Mouse (Mus musculus): ENCODE measurements at regions not wholly inside any gene's neighbourhood (a gene's known extent, or its start where the extent isn't known, plus 50 kb on each side); places are given as distances from the start of the nearest gene placed in this dataset.
A peak's percentile ranks its signal among the peaks of the same experiment; 100 is the strongest.

- TF ChIP-seq CTCF (conservative IDR thresholded peaks at IDR 0.05; ENCODE audit: low read length), result no peak
- TF ChIP-seq POU5F1 (IDR thresholded peaks at IDR 0.05; ENCODE audit: borderline replicate concordance, low read length), result no peak
- TF ChIP-seq NANOG (IDR thresholded peaks at IDR 0.05; ENCODE audit: borderline replicate concordance, low read length), result no peak
- H3K4me3 ChIP-seq (replicated peaks; ENCODE audit: low read length), result peak overlapping the region; percentile 35
Observed at GRCm38 (mm10) chr10:17237918-17238850, 484.8 kb upstream of the Cited2 start.

GRCm38 (mm10) chr10:17248270-17248669, 474.7 kb upstream of the Cited2 start:
- Histone ChIP-seq H3K4me3 (replicated peaks; ENCODE audit: low read length) (no peak overlapping the region), H3K4me1 (replicated peaks; ENCODE audit: low read depth, low read length) (no peaks in the 10 kb centered on the region), H3K36me3 (ENCODE audit: insufficient read depth, low read length) (no peaks in the 10 kb centered on the region), H3K27me3 (ENCODE audit: insufficient read depth, low read length) (no peaks in the 10 kb centered on the region), H3K9me3 (ENCODE audit: low read length) (no peaks in the 10 kb centered on the region)
- TF ChIP-seq NANOG (IDR thresholded peaks at IDR 0.05; ENCODE audit: borderline replicate concordance, low read length) (no peak), CTCF (conservative IDR thresholded peaks at IDR 0.05; ENCODE audit: low read length) (no peak), POU5F1 (IDR thresholded peaks at IDR 0.05; ENCODE audit: borderline replicate concordance, low read length) (no peak)

More at GRCm38 (mm10) chr10:17237918-17238850, 484.8 kb upstream of the Cited2 start:
- Histone ChIP-seq H3K27me3 (ENCODE audit: insufficient read depth, low read length) (no peaks in the 10 kb centered on the region), H3K4me1 (replicated peaks; ENCODE audit: low read depth, low read length) (peaks cover 63% of the 10 kb centered on the region), H3K9me3 (ENCODE audit: low read length) (no peaks in the 10 kb centered on the region), H3K36me3 (ENCODE audit: insufficient read depth, low read length) (no peaks in the 10 kb centered on the region)

GRCm38 (mm10) chr10:17253040-17253439, 470.0 kb upstream of the Cited2 start:
- Histone ChIP-seq H3K27me3 (ENCODE audit: insufficient read depth, low read length) (no peaks in the 10 kb centered on the region), H3K4me3 (replicated peaks; ENCODE audit: low read length) (no peak overlapping the region), H3K36me3 (ENCODE audit: insufficient read depth, low read length) (no peaks in the 10 kb centered on the region), H3K9me3 (ENCODE audit: low read length) (no peaks in the 10 kb centered on the region), H3K4me1 (replicated peaks; ENCODE audit: low read depth, low read length) (peaks cover 12% of the 10 kb centered on the region)
- TF ChIP-seq CTCF (conservative IDR thresholded peaks at IDR 0.05; ENCODE audit: low read length) (no peak), POU5F1 (IDR thresholded peaks at IDR 0.05; ENCODE audit: borderline replicate concordance, low read length) (no peak), NANOG (IDR thresholded peaks at IDR 0.05; ENCODE audit: borderline replicate concordance, low read length) (no peak)

DNA sequence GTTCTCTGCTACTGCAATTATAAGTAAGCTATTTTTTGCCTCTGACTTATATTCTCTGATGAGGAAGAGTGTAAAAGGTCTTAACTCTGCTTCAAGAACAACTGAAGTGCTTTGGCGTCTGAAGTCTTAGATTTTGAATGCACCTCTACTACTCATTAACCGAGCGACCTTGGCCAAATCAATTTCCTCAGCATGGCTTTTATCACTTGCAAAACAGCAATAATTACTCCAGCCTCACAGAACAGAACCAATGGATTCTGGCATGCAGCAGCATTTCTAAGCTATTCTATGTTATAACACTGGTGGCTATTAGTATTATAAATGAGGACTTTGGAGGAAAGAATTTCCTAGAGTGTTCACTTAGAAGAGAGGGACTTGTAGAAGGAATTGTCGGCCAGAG, 462.9 kb upstream of the Cited2 start:
- Histone ChIP-seq H3K9me3 (ENCODE audit: low read length) (peaks cover 25% of the 10 kb centered on the region), H3K4me1 (replicated peaks; ENCODE audit: low read depth, low read length) (peaks cover 2% of the 10 kb centered on the region; the same call in 1 of the 2 replicates), H3K36me3 (ENCODE audit: insufficient read depth, low read length) (no peaks in the 10 kb centered on the region), H3K4me3 (replicated peaks; ENCODE audit: low read length) (no peak overlapping the region), H3K27me3 (ENCODE audit: insufficient read depth, low read length) (no peaks in the 10 kb centered on the region)
- TF ChIP-seq CTCF (conservative IDR thresholded peaks at IDR 0.05; ENCODE audit: low read length), result no peak
- no peak for TF ChIP-seq POU5F1 (IDR thresholded peaks at IDR 0.05; ENCODE audit: borderline replicate concordance, low read length)

- Histone ChIP-seq H3K4me3 (replicated peaks; ENCODE audit: low read length) (no peak overlapping the region), H3K9me3 (ENCODE audit: low read length) (peaks cover 28% of the 10 kb centered on the region), H3K4me1 (replicated peaks; ENCODE audit: low read depth, low read length) (no peaks in the 10 kb centered on the region), H3K36me3 (ENCODE audit: insufficient read depth, low read length) (no peaks in the 10 kb centered on the region), H3K27me3 (ENCODE audit: insufficient read depth, low read length) (no peaks in the 10 kb centered on the region)
- no peak for TF ChIP-seq CTCF (conservative IDR thresholded peaks at IDR 0.05; ENCODE audit: low read length)
- TF ChIP-seq NANOG (IDR thresholded peaks at IDR 0.05; ENCODE audit: borderline replicate concordance, low read length), result no peak
- TF ChIP-seq POU5F1 (IDR thresholded peaks at IDR 0.05; ENCODE audit: borderline replicate concordance, low read length), result no peak
Observed at GRCm38 (mm10) chr10:17260615-17261014, 462.4 kb upstream of the Cited2 start.

DNA sequence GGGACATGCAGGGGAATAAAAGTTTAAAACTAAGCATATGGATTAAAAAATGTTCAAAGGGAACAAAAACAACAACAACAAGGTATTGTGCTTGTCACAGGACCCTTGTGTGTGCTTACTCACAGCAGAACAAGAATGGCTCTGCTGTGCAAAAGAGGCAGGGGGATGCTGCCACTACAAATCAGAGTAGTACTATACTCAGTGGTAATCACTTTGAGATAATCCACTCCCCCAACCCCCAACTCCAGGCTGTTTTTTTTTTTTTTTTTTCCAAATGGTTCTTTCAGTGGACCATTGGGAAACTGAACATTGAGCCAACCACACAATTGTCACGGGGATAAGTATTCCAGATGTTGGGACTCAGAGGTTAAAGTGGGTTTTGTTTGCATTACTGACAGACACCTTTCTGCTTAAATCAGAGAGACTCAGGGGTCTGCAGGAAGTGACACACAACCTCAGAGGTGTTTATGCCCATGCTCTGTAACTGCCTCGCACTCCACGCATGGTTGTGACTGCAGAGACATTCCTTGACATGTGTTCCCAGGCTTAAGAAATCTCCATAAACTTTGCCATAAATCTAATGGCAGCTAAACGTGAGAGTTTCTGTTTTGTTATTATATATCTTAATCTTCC, 461.7 kb upstream of the Cited2 start:
- no peaks in the 10 kb centered on the region for H3K27me3 ChIP-seq (ENCODE audit: insufficient read depth, low read length)
- H3K9me3 ChIP-seq (ENCODE audit: low read length), result peaks cover 30% of the 10 kb centered on the region
- H3K4me3 ChIP-seq (replicated peaks; ENCODE audit: low read length), result no peak overlapping the region
- no peaks in the 10 kb centered on the region for H3K4me1 ChIP-seq (replicated peaks; ENCODE audit: low read depth, low read length)
- H3K36me3 ChIP-seq (ENCODE audit: insufficient read depth, low read length), result no peaks in the 10 kb centered on the region
- TF ChIP-seq CTCF (conservative IDR thresholded peaks at IDR 0.05; ENCODE audit: low read length), result no peak
- TF ChIP-seq POU5F1 (IDR thresholded peaks at IDR 0.05; ENCODE audit: borderline replicate concordance, low read length), result no peak
- TF ChIP-seq NANOG (IDR thresholded peaks at IDR 0.05; ENCODE audit: borderline replicate concordance, low read length), result no peak

- no peak overlapping the region for H3K4me3 ChIP-seq (replicated peaks; ENCODE audit: low read length)
- TF ChIP-seq CTCF (conservative IDR thresholded peaks at IDR 0.05; ENCODE audit: low read length) (no peak), POU5F1 (IDR thresholded peaks at IDR 0.05; ENCODE audit: borderline replicate concordance, low read length) (no peak), NANOG (IDR thresholded peaks at IDR 0.05; ENCODE audit: borderline replicate concordance, low read length) (no peak)
- H3K4me1 ChIP-seq (replicated peaks; ENCODE audit: low read depth, low read length), result no peaks in the 10 kb centered on the region
- H3K36me3 ChIP-seq (ENCODE audit: insufficient read depth, low read length), result no peaks in the 10 kb centered on the region
- H3K27me3 ChIP-seq (ENCODE audit: insufficient read depth, low read length), result no peaks in the 10 kb centered on the region
- H3K9me3 ChIP-seq (ENCODE audit: low read length), result peaks cover 30% of the 10 kb centered on the region
Observed at GRCm38 (mm10) chr10:17261825-17262205, 461.2 kb upstream of the Cited2 start.

GRCm38 (mm10) chr10:17272646-17273045, 450.4 kb upstream of the Cited2 start:
- no peaks in the 10 kb centered on the region for H3K4me1 ChIP-seq (replicated peaks; ENCODE audit: low read depth, low read length)
- no peaks in the 10 kb centered on the region for H3K36me3 ChIP-seq (ENCODE audit: insufficient read depth, low read length)
- TF ChIP-seq NANOG (IDR thresholded peaks at IDR 0.05; ENCODE audit: borderline replicate concordance, low read length), result no peak
- no peak for TF ChIP-seq POU5F1 (IDR thresholded peaks at IDR 0.05; ENCODE audit: borderline replicate concordance, low read length)
- no peak for TF ChIP-seq CTCF (conservative IDR thresholded peaks at IDR 0.05; ENCODE audit: low read length)
- no peak overlapping the region for H3K4me3 ChIP-seq (replicated peaks; ENCODE audit: low read length)
- no peaks in the 10 kb centered on the region for H3K27me3 ChIP-seq (ENCODE audit: insufficient read depth, low read length)
- H3K9me3 ChIP-seq (ENCODE audit: low read length), result no peaks in the 10 kb centered on the region
